Mouse (Mus musculus) midbrain, embryonic 16.5 days (tissue): Measurements from ENCODE around the gene Cldn10. TPM values are rescaled to one million over a fixed set of nuclear protein-coding genes. Genes with fewer than 3 reads are reported as not detected.

ENCODE experiments used
- ATAC-seq: fragments of 200-750 bp; cut with Nextera tagmentation; 2 replicates; pipeline ENCODE4 v1.8.0; 2017; ENCODE audit warnings: moderate TSS enrichment
- H3K27ac ChIP-seq: fragments of 300-500 bp; sonication (generic); 2 replicates; pipeline ENCODE4 v1.5.1; 2014; ENCODE audit warnings: mild to moderate bottlenecking, low read length, mixed read lengths
- H3K27me3 ChIP-seq: fragments of 300-500 bp; sonication (generic); 2 replicates; pipeline ENCODE4 v1.6.1; 2014; ENCODE audit warnings: low read depth, low read length, mixed read lengths; ENCODE audit not compliant: control insufficient read depth, insufficient read depth
- H3K36me3 ChIP-seq: fragments of 300-500 bp; sonication (generic); 2 replicates; pipeline ENCODE4 v1.6.1; 2014; ENCODE audit warnings: mild to moderate bottlenecking, low read length, moderate library complexity, mixed read lengths; ENCODE audit not compliant: control insufficient read depth, insufficient read depth
- H3K4me1 ChIP-seq: fragments of 300-500 bp; sonication (generic); 2 replicates; pipeline ENCODE4 v1.6.1; 2014; ENCODE audit warnings: mild to moderate bottlenecking, low read length, mixed read lengths; ENCODE audit not compliant: control insufficient read depth, insufficient read depth
- H3K4me2 ChIP-seq: fragments of 300-500 bp; sonication (generic); 2 replicates; pipeline ENCODE4 v1.6.1; 2014; ENCODE audit warnings: mild to moderate bottlenecking, low read length, mixed read lengths
- H3K4me3 ChIP-seq: fragments of 300-500 bp; sonication (generic); 2 replicates; pipeline ENCODE4 v1.5.1; 2014; ENCODE audit warnings: low read depth, mild to moderate bottlenecking, low read length, moderate library complexity, mixed read lengths
- H3K9ac ChIP-seq: fragments of 300-500 bp; sonication (generic); 2 replicates; pipeline ENCODE4 v1.6.1; 2014; ENCODE audit warnings: low read depth, low read length, mixed read lengths
- H3K9me3 ChIP-seq: fragments of 300-500 bp; sonication (generic); replicated peaks from 2 replicates; pipeline ENCODE4 v1.6.1; 2014; ENCODE audit warnings: mild to moderate bottlenecking, low read length, mixed read lengths; ENCODE audit not compliant: control insufficient read depth, poor library complexity, severe bottlenecking
- WGBS: fragments of 180-500 bp; shearing (Covaris S2); extraction: QIAGEN DNeasy Blood & Tissue Kit; methylation state at CpG from one replicate; pipeline ENCODE4 v1.1.7; 2014; 5-methylcytosine and 5-hydroxymethylcytosine counted together
- polyA plus RNA-seq: library from polyadenylated mRNA; unstranded; fragments of >200 nt; fragmentation: Nextera tagmentation; extraction: Ambion mirVana; gene quantifications from 2 replicates; pipeline ENCODE4 v1.2.1, GENCODE M21; 2015

Cldn10 gene
- polyA plus RNA-seq, 1 experiment from 2014 or later = 7.2 TPM

GRCm38 (mm10) chr14:118919025-118919424 lies 131.3 kb downstream of the Cldn10 start:
- Histone ChIP-seq H3K27me3 (no peaks in the 10 kb centered on the region), H3K4me3 (no peak overlapping the region), H3K4me2 (no peak overlapping the region), H3K9me3 (no peaks in the 10 kb centered on the region), H3K36me3 (peaks cover 7% of the 10 kb centered on the region), H3K27ac (no peak overlapping the region), H3K4me1 (peaks cover 35% of the 10 kb centered on the region), H3K9ac (no peak overlapping the region)
- 72% methylated on average over 8 of the region's 8 CpGs for WGBS
- ATAC-seq = no peak

GRCm38 (mm10) chr14:118920654-118921053 lies 132.9 kb downstream of the Cldn10 start:
- no peak for ATAC-seq
- Histone ChIP-seq H3K36me3 (peaks cover 7% of the 10 kb centered on the region), H3K4me2 (peak overlapping the region; percentile 97), H3K4me1 (peaks cover 39% of the 10 kb centered on the region), H3K4me3 (no peak overlapping the region), H3K27me3 (no peaks in the 10 kb centered on the region), H3K9ac (peak overlapping the region; percentile 15; the same call in 1 of the 2 replicates), H3K9me3 (no peaks in the 10 kb centered on the region), H3K27ac (no peak overlapping the region)
- 54% methylated on average over 7 of the region's 7 CpGs for WGBS

GRCm38 (mm10) chr14:118922251-118922650 lies 134.5 kb downstream of the Cldn10 start:
- no peak overlapping the region for H3K27ac ChIP-seq
- peak; percentile 1; the same call in 1 of the 2 replicates for ATAC-seq
- WGBS = 19% methylated on average over 22 of the region's 22 CpGs
- peak overlapping the region; percentile 73 for H3K9ac ChIP-seq
- no peaks in the 10 kb centered on the region for H3K27me3 ChIP-seq
- peaks cover 4% of the 10 kb centered on the region for H3K36me3 ChIP-seq
- H3K4me1 ChIP-seq = peaks cover 44% of the 10 kb centered on the region
- H3K4me3 ChIP-seq = peak overlapping the region; percentile 86
- H3K4me2 ChIP-seq = peak overlapping the region; percentile 97
- H3K9me3 ChIP-seq = no peaks in the 10 kb centered on the region

GRCm38 (mm10) chr14:118922667-118923184 lies 135.0 kb downstream of the Cldn10 start:
- WGBS = 1% methylated on average over 46 of the region's 47 CpGs
- peak overlapping the region; percentile 73 for H3K9ac ChIP-seq
- ATAC-seq = peak; percentile 12
- peaks cover 4% of the 10 kb centered on the region; the same call in 1 of the 2 replicates for H3K36me3 ChIP-seq
- no peak overlapping the region for H3K27ac ChIP-seq
- peak overlapping the region; percentile 97 for H3K4me2 ChIP-seq
- peaks cover 44% of the 10 kb centered on the region for H3K4me1 ChIP-seq
- no peaks in the 10 kb centered on the region for H3K9me3 ChIP-seq
- no peaks in the 10 kb centered on the region for H3K27me3 ChIP-seq
- H3K4me3 ChIP-seq = peak overlapping the region; percentile 86

Other genes starting within 250 kb of the Cldn10 start
- 2.0 and 2.1 TPM in 2 replicates for gene Abcc4, start 81.7 kb upstream of the Cldn10 start, polyA plus RNA-seq
- 88.3 and 103 TPM in 2 replicates for gene Dzip1, start 137.6 kb downstream of the Cldn10 start, polyA plus RNA-seq
- 20.2 and 21.3 TPM in 2 replicates for gene Dnajc3, start 150.1 kb downstream of the Cldn10 start, polyA plus RNA-seq